Mouse (Mus musculus) limb, embryonic 14.5 days (tissue): ENCODE measurements at regions not wholly inside any gene's neighbourhood (a gene's known extent, or its start where the extent isn't known, plus 50 kb on each side); places are given as distances from the start of the nearest gene placed in this dataset.

Experiments
- ATAC-seq: fragments of 200-750 bp; cut with Nextera tagmentation; 2 replicates; pipeline ENCODE4 v1.8.0; 2017; ENCODE audit warnings: low read depth, moderate number of reproducible peaks, moderate TSS enrichment; ENCODE audit not compliant: low FRiP score
- DNase-seq: peaks from one replicate; pipeline ENCODE4 v3.0.0-alpha.2; 2015; ENCODE audit warnings: low spot score
- H3K27ac ChIP-seq: fragments of 300-500 bp; sonication (generic); replicated peaks from 2 replicates; pipeline ENCODE4 v1.5.1; 2014; ENCODE audit warnings: low read depth, mild to moderate bottlenecking, low read length, moderate library complexity, mixed read lengths
- H3K27me3 ChIP-seq: fragments of 300-500 bp; sonication (generic); 2 replicates; pipeline ENCODE4 v1.6.1; 2014; ENCODE audit warnings: low read length, mixed read lengths; ENCODE audit not compliant: control insufficient read depth, insufficient read depth
- H3K36me3 ChIP-seq: fragments of 300-500 bp; sonication (generic); 2 replicates; pipeline ENCODE4 v1.6.1; 2014; ENCODE audit warnings: mild to moderate bottlenecking, low read length, moderate library complexity, mixed read lengths; ENCODE audit not compliant: control insufficient read depth, insufficient read depth
- H3K4me1 ChIP-seq: fragments of 300-500 bp; sonication (generic); 2 replicates; pipeline ENCODE4 v1.6.1; 2014; ENCODE audit warnings: antibody characterized with exemption, low read length, mixed read lengths; ENCODE audit not compliant: control insufficient read depth, insufficient read depth
- H3K4me2 ChIP-seq: fragments of 300-500 bp; sonication (generic); replicated peaks from 2 replicates; pipeline ENCODE4 v1.6.1; 2014; ENCODE audit warnings: low read depth, mild to moderate bottlenecking, low read length, moderate library complexity; ENCODE audit not compliant: severe bottlenecking
- H3K4me3 ChIP-seq: fragments of 300-500 bp; sonication (generic); replicated peaks from 2 replicates; pipeline ENCODE4 v1.5.1; 2014; ENCODE audit warnings: low read length
- H3K9ac ChIP-seq: fragments of 300-500 bp; sonication (generic); 2 replicates; pipeline ENCODE4 v1.6.1; 2014; ENCODE audit warnings: mild to moderate bottlenecking, low read depth, low read length, moderate library complexity; ENCODE audit not compliant: severe bottlenecking
- H3K9me3 ChIP-seq: fragments of 300-500 bp; sonication (generic); 2 replicates; pipeline ENCODE4 v1.6.1; 2016; ENCODE audit warnings: low read length; ENCODE audit not compliant: control insufficient read depth
- POLR2A ChIP-seq: fragments of 200-500 bp; IDR thresholded peaks from 2 replicates; pipeline ENCODE4 v1.8.0; 2012; ENCODE audit warnings: inconsistent platforms, mild to moderate bottlenecking, moderate library complexity, borderline replicate concordance; ENCODE audit not compliant: insufficient read depth, insufficient read length; ENCODE audit errors: extremely low read depth
- WGBS: fragments of 180-500 bp; shearing (Covaris S2); extraction: QIAGEN DNeasy Blood & Tissue Kit; methylation state at CpG from one replicate; pipeline ENCODE4 v1.1.7; 2014; 5-methylcytosine and 5-hydroxymethylcytosine counted together

GRCm38 (mm10) chr6:100421706-100422578, 134.7 kb upstream of the Rybp start:
- Histone ChIP-seq H3K4me2 (peak overlapping the region; percentile 21), H3K9me3 (no peaks in the 10 kb centered on the region), H3K9ac (0 out of 2 replicates have a peak overlapping the region, but pooled peaks have one; percentile 12), H3K27me3 (no peaks in the 10 kb centered on the region), H3K4me3 (no peak overlapping the region), H3K27ac (peak overlapping the region; percentile 63), H3K4me1 (peaks cover 35% of the 10 kb centered on the region), H3K36me3 (no peaks in the 10 kb centered on the region)
- peak; percentile 66 for ATAC-seq
- TF ChIP-seq POLR2A, result no peak
- 11% methylated on average over 24 of the region's 24 CpGs for WGBS
- peak; percentile 56 for DNase-seq

- Histone ChIP-seq H3K36me3 (no peaks in the 10 kb centered on the region), H3K4me3 (no peak overlapping the region), H3K9ac (no peak overlapping the region), H3K27me3 (no peaks in the 10 kb centered on the region), H3K27ac (no peak overlapping the region), H3K4me2 (no peak overlapping the region), H3K4me1 (peaks cover 39% of the 10 kb centered on the region), H3K9me3 (no peaks in the 10 kb centered on the region)
- no peak for TF ChIP-seq POLR2A
- WGBS, result 68% methylated on average over 3 of the region's 3 CpGs
- no peak for ATAC-seq
- DNase-seq, result no peak
These were observed 133.3 kb upstream of the Rybp start for GRCm38 (mm10) chr6:100420602-100421001.

GRCm38 (mm10) chr6:100419782-100420540, 132.7 kb upstream of the Rybp start:
- no peak for DNase-seq
- Histone ChIP-seq H3K36me3 (no peaks in the 10 kb centered on the region), H3K9ac (no peak overlapping the region), H3K4me2 (no peak overlapping the region), H3K9me3 (no peaks in the 10 kb centered on the region), H3K27ac (no peak overlapping the region), H3K4me3 (no peak overlapping the region), H3K4me1 (peaks cover 36% of the 10 kb centered on the region), H3K27me3 (no peaks in the 10 kb centered on the region)
- no peak for TF ChIP-seq POLR2A
- WGBS, result 63% methylated on average over 7 of the region's 7 CpGs
- no peak for ATAC-seq

- Histone ChIP-seq H3K4me3 (no peak overlapping the region), H3K27me3 (no peaks in the 10 kb centered on the region), H3K4me1 (peaks cover 13% of the 10 kb centered on the region), H3K9ac (no peak overlapping the region), H3K27ac (no peak overlapping the region), H3K9me3 (no peaks in the 10 kb centered on the region), H3K36me3 (no peaks in the 10 kb centered on the region), H3K4me2 (no peak overlapping the region)
- DNase-seq (no peak), ATAC-seq (no peak)
- no peak for TF ChIP-seq POLR2A
- 63% methylated on average over 8 of the region's 8 CpGs for WGBS
These were observed 128.8 kb upstream of the Rybp start for GRCm38 (mm10) chr6:100416046-100416445.

GRCm38 (mm10) chr6:100415514-100415913, 128.2 kb upstream of the Rybp start:
- ATAC-seq (no peak), DNase-seq (no peak)
- H3K4me1 ChIP-seq, result peaks cover 8% of the 10 kb centered on the region; the same call in 1 of the 2 replicates
- no peak for TF ChIP-seq POLR2A
- H3K4me2 ChIP-seq, result no peak overlapping the region
- H3K36me3 ChIP-seq, result no peaks in the 10 kb centered on the region
- no peak overlapping the region for H3K4me3 ChIP-seq
- no peaks in the 10 kb centered on the region for H3K9me3 ChIP-seq
- no peaks in the 10 kb centered on the region for H3K27me3 ChIP-seq
- no peak overlapping the region for H3K9ac ChIP-seq
- H3K27ac ChIP-seq, result no peak overlapping the region
- WGBS, result 52% methylated on average over 7 of the region's 7 CpGs
